Mouse (Mus musculus) lung, postnatal 0 days (tissue): ENCODE measurements around the gene Flywch1. TPM values are rescaled to one million over a fixed set of nuclear protein-coding genes. Genes with fewer than 3 reads are reported as not detected.

Source experiments
- ATAC-seq: fragments of 200-750 bp; cut with Nextera tagmentation; 2 replicates; pipeline ENCODE4 v1.8.0; 2017; ENCODE audit warnings: moderate library complexity
- DNase-seq: peaks from one replicate; pipeline ENCODE4 v3.0.0-alpha.2; 2016; ENCODE audit warnings: low spot score
- H3K27ac ChIP-seq: fragments of 300-500 bp; sonication (generic); 2 replicates; pipeline ENCODE4 v1.5.1; 2014; ENCODE audit warnings: antibody characterized with exemption, mild to moderate bottlenecking, low read length, mixed read lengths
- H3K27me3 ChIP-seq: fragments of 300-500 bp; sonication (generic); replicated peaks from 2 replicates; pipeline ENCODE4 v1.6.1; 2014; ENCODE audit warnings: low read length, mixed read lengths; ENCODE audit not compliant: insufficient read depth
- H3K36me3 ChIP-seq: fragments of 300-500 bp; sonication (generic); 2 replicates; pipeline ENCODE4 v1.6.1; 2014; ENCODE audit warnings: low read length, mixed read lengths; ENCODE audit not compliant: insufficient read depth
- H3K4me1 ChIP-seq: fragments of 300-500 bp; sonication (generic); 2 replicates; pipeline ENCODE4 v1.6.1; 2014; ENCODE audit warnings: antibody characterized with exemption, low read depth, low read length, mixed read lengths; ENCODE audit not compliant: insufficient read depth
- H3K4me2 ChIP-seq: fragments of 300-500 bp; sonication (generic); replicated peaks from 2 replicates; pipeline ENCODE4 v1.6.1; 2014; ENCODE audit warnings: low read depth, mild to moderate bottlenecking, low read length, moderate library complexity, mixed read lengths
- H3K4me3 ChIP-seq: fragments of 300-500 bp; sonication (generic); 2 replicates; pipeline ENCODE4 v1.5.1; 2014; ENCODE audit warnings: low read depth, low read length
- H3K9ac ChIP-seq: fragments of 300-500 bp; sonication (generic); replicated peaks from 2 replicates; pipeline ENCODE4 v1.6.1; 2014; ENCODE audit warnings: low read depth, mild to moderate bottlenecking
- H3K9me3 ChIP-seq: fragments of 300-500 bp; sonication (generic); 2 replicates; pipeline ENCODE4 v1.6.1; 2016; ENCODE audit warnings: low read length, mixed read lengths
- CTCF ChIP-seq: IDR thresholded peaks from 2 replicates; pipeline ENCODE4 v1.5.1; 2016; ENCODE audit warnings: antibody characterized with exemption, mild to moderate bottlenecking
- EP300 ChIP-seq: IDR thresholded peaks from 2 replicates; pipeline ENCODE4 v1.6.1; 2016; ENCODE audit warnings: antibody characterized with exemption, mild to moderate bottlenecking, control low read depth
- WGBS: fragments of 180-500 bp; shearing (Covaris S2); extraction: QIAGEN DNeasy Blood & Tissue Kit; methylation state at CpG from one replicate; pipeline ENCODE4 v1.1.7; 2014; 5-methylcytosine and 5-hydroxymethylcytosine counted together
- polyA plus RNA-seq: library from polyadenylated mRNA; unstranded; fragments of >200 nt; fragmentation: Nextera tagmentation; extraction: Ambion mirVana; gene quantifications from 2 replicates; pipeline ENCODE4 v1.2.1, GENCODE M21; 2015

Flywch1 gene
- polyA plus RNA-seq, 1 experiment from 2014 or later, result 43.1 TPM

- DNase-seq (peak; percentile 82), ATAC-seq (peak; percentile 78)
- H3K4me3 ChIP-seq, result peak within 1 kb of the TSS; percentile 48
- H3K27me3 ChIP-seq, result no peaks in the 10 kb centered on the region
- H3K9me3 ChIP-seq, result no peaks in the 10 kb centered on the region
- WGBS, result 2% methylated on average over 41 of the region's 43 CpGs
- H3K36me3 ChIP-seq, result no peaks in the 10 kb centered on the region
- H3K27ac ChIP-seq, result no peak within 1 kb of the TSS
- H3K4me1 ChIP-seq, result peaks cover 7% of the 10 kb centered on the region; the same call in 1 of the 2 replicates
- peak within 1 kb of the TSS; percentile 92 for H3K4me2 ChIP-seq
- H3K9ac ChIP-seq, result peak within 1 kb of the TSS; percentile 48; the same call in 1 of the 2 replicates
- TF ChIP-seq CTCF (peak; percentile 37), EP300 (no peak)
These were observed 14.4 kb upstream of the Flywch1 start, which contains the start of gene Flywch2 for GRCm38 (mm10) chr17:23785561-23786471. Gene Flywch2 (minus strand): TSS chr17:23786081.

- Histone ChIP-seq H3K27ac (no peak overlapping the region), H3K4me1 (no peaks in the 10 kb centered on the region), H3K36me3 (no peaks in the 10 kb centered on the region), H3K27me3 (no peaks in the 10 kb centered on the region), H3K9ac (no peak overlapping the region), H3K4me2 (no peak overlapping the region), H3K4me3 (no peak overlapping the region), H3K9me3 (no peaks in the 10 kb centered on the region)
- no peak for DNase-seq
- no peak for TF ChIP-seq EP300
- no peak for TF ChIP-seq CTCF
- ATAC-seq, result no peak
These were observed 11.9 kb upstream of the Flywch1 start for GRCm38 (mm10) chr17:23783352-23783751.

- no peaks in the 10 kb centered on the region for H3K36me3 ChIP-seq
- WGBS, result 34% methylated on average over 2 of the region's 2 CpGs
- H3K9me3 ChIP-seq, result no peaks in the 10 kb centered on the region
- no peak overlapping the region for H3K9ac ChIP-seq
- ATAC-seq (peak; percentile 81), DNase-seq (peak; percentile 72)
- TF ChIP-seq EP300 (peak; percentile 65), CTCF (no peak)
- H3K27ac ChIP-seq, result peak overlapping the region; percentile 47; the same call in 1 of the 2 replicates
- H3K4me3 ChIP-seq, result no peak overlapping the region
- no peaks in the 10 kb centered on the region for H3K27me3 ChIP-seq
- no peaks in the 10 kb centered on the region for H3K4me1 ChIP-seq
- H3K4me2 ChIP-seq, result no peak overlapping the region
These were observed 7.0 kb upstream of the Flywch1 start for GRCm38 (mm10) chr17:23778447-23778846.

- 49% methylated on average over 2 of the region's 2 CpGs for WGBS
- Histone ChIP-seq H3K4me2 (no peak overlapping the region), H3K9ac (no peak overlapping the region), H3K27ac (no peak overlapping the region), H3K4me3 (no peak overlapping the region), H3K27me3 (no peaks in the 10 kb centered on the region), H3K9me3 (no peaks in the 10 kb centered on the region), H3K36me3 (no peaks in the 10 kb centered on the region), H3K4me1 (no peaks in the 10 kb centered on the region)
- TF ChIP-seq EP300, result no peak
- no peak for TF ChIP-seq CTCF
- DNase-seq (no peak), ATAC-seq (no peak)
These were observed 5.7 kb upstream of the Flywch1 start for GRCm38 (mm10) chr17:23777141-23777540.

GRCm38 (mm10) chr17:23776216-23776615 is 4.8 kb upstream of the Flywch1 start:
- H3K4me2 ChIP-seq, result no peak overlapping the region
- DNase-seq (no peak), ATAC-seq (no peak)
- H3K9me3 ChIP-seq, result no peaks in the 10 kb centered on the region
- no peak for TF ChIP-seq CTCF
- no peak for TF ChIP-seq EP300
- H3K36me3 ChIP-seq, result no peaks in the 10 kb centered on the region
- no peak overlapping the region for H3K27ac ChIP-seq
- WGBS, result 73% methylated on average over 10 of the region's 10 CpGs
- no peaks in the 10 kb centered on the region for H3K4me1 ChIP-seq
- no peaks in the 10 kb centered on the region for H3K27me3 ChIP-seq
- no peak overlapping the region for H3K4me3 ChIP-seq
- H3K9ac ChIP-seq, result no peak overlapping the region

GRCm38 (mm10) chr17:23774090-23774489 is 2.7 kb upstream of the Flywch1 start:
- WGBS, result 4% methylated on average over 12 of the region's 12 CpGs
- TF ChIP-seq EP300 (no peak), CTCF (peak; percentile 91)
- H3K27ac ChIP-seq, result no peak overlapping the region
- no peaks in the 10 kb centered on the region for H3K9me3 ChIP-seq
- H3K4me2 ChIP-seq, result no peak overlapping the region
- H3K27me3 ChIP-seq, result no peaks in the 10 kb centered on the region
- H3K9ac ChIP-seq, result no peak overlapping the region
- no peak overlapping the region for H3K4me3 ChIP-seq
- H3K36me3 ChIP-seq, result no peaks in the 10 kb centered on the region
- ATAC-seq (peak; percentile 65), DNase-seq (peak; percentile 88)
- H3K4me1 ChIP-seq, result no peaks in the 10 kb centered on the region
